Mouse (Mus musculus) megakaryocyte progenitor cell, adult 5-6 weeks (primary cell): ENCODE results near the gene Lbx1. TPM values are rescaled to one million over a fixed set of nuclear protein-coding genes. Genes with fewer than 3 reads are reported as not detected.

ENCODE experiments used
- ATAC-seq: replicated peaks from 2 replicates; pipeline ENCODE4 v1.8.0; 2016; ENCODE audit warnings: mild to moderate bottlenecking, moderate TSS enrichment, inconsistent platforms; ENCODE audit not compliant: poor library complexity
- total RNA-seq, 2 experiments: library from RNA; stranded (forward) in 1 of 2; stranded (reverse) in 1 of 2; fragments of 157-497, 149-512 nt in 1 of 2; fragments of 200-1000 nt in 1 of 2; gene quantifications; 2 replicates each; pipeline versions ENCODE4 v1.2.3 to v1.2.4; 2015 to 2017

The Lbx1 gene
- total RNA-seq, 2 experiments from 2014 or later: not detected

DNA sequence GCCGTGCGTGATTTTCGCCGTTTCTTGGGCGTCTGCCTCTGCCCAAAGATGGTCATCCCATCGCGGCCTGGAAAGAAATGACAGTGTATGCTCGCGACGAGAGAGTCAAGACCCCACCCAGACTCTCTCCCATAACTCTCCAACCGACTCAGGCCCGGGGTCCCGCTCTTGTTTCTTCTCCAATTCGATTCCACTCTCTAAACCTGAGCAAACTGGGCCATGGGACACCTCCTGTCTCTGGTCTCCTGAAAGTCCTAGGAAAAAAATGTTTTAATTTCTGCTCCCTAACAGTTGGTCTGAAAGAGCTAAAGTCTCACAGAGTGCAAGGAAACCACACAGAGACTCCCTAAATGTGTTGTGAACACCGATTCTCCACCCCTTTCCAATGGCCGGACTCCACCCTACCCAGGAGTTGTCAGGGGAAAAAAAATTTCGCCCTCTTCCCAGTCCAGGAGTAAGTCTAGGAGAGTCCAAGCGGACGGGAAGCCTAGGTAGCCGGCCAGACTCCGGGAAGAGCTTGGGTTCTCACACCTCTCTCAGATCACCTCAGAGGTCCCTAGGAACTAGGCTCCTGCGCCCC, 1.3 kb downstream of the Lbx1 start:
- ATAC-seq: no peak

DNA sequence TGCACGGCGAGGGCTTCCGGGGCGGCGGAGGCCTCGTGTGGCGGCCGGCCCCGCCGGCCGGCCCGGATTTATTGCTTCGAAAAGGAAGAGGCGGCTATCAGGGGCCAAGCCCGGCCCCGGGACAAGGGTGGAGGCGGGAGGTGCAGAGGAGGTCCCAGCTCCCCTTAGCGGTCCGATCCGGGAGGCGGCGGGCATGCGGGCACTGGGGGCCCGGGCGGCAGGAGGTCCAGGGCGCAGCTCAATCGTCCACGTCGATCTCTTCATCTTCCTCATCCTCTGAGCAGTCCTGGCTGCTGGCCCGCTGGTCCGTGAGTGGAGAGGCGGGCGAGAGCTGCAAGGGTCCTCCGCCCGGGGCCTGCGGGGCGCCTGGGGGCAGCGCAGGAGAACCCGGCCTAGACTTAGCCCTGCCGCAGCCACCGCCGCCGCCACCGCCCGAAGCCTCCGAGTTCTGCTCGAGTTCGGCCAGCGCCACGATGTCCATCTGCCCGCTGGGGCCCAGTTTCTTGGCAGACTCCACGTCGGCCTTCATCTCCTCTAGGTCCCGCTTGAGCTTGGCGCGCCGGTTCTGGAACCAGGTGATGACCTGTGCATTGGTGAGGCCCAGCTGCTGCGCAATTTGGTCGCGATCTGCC, 2.0 kb downstream of the Lbx1 start:
- no peak for ATAC-seq

DNA sequence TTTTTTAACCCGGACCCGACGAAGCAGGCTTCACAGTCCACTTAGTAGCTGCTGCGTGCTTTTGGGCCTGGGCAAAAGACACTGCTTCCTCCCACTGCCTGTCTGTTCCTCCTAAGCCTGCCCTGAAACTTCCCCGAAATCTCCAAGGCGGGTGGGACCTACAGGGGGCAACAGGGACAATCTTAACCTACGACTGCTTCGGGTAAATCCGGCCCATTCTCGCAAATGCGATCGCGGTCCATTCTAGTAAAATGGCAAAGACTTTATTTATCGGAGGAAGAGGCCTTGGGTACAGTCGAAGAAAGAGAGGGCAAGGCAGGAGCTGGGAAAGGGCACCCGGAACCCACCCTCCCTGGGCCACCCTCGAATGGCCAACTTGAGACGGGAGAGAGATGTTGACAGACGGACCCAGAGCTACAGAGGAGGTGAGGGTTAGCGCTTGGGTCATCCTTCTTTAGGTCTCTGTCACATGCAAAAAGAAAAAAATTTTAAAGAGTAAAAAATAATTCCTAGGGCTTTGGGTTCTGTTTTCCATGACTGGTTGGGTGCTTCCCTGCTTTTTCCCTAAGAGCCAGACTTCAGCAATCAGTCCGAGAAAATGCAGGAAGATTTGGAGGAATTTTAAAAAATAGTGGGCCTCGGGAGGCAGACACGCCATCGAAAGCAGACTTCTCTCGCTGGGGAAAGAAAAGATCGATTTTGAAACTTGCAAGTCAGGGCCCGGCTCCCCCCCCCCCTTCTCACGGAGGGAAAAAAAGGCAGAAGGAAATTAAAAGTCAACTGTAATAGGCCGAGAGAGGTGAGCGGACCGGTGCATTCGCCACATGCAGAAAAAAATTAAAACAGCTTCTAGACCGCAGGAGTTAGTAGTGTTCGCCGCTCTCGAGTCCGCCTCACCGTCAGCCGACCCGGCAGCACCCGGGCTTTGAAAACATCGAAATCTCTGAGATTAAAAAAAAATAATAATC, 2.9 kb downstream of the Lbx1 start:
- no peak for ATAC-seq

DNA sequence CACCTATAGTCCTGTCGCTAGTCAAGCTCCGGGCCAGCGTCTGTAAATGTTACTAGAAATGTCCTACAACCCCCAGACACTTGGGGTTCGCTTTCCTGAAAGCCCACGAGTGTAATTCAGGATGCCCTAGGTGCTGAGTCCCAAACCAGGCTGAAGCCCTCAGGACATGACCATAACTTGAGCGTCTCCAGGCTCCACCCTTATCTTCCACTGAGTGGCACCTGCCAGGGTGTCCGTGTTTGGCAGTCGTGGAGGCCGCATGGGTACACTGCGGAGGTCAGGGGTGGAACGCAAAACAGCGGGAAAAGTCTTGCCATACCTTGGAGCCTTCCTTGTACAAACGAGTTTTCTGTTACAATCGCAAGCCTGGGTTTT, 3.6 kb downstream of the Lbx1 start:
- ATAC-seq: no peak

DNA sequence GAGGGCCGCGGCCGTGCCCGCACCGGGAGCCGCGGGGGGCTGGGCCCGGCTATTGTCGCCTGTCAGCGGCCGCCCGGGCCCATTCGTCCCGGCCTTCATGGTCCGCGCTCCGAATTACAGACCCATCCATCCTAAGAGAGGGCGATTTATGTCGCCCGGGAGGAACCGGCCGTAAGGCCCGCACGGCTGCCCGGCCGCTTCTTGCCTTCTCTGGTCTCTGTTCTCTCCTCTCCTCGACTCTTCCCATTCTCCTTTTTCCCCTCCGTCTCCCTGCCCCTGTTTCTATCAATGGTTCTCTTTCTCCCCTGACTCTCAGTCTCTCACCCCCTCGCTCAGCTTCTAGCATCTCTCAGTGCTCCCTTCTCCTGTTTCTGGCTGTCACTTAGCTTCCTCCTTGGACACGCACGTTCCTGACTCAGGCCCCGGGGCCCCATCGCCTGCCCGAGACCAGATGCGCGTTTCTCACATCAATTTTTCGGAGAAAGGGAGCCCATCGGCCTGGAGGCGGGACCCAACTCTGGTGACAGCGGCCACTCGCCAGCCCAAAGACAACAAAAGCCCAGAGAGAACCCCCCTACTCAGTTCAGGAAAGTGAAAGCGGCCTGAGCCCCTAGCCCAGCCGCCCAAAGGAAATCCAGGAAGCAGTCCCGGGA, 4.1 kb downstream of the Lbx1 start:
- ATAC-seq: no peak

DNA sequence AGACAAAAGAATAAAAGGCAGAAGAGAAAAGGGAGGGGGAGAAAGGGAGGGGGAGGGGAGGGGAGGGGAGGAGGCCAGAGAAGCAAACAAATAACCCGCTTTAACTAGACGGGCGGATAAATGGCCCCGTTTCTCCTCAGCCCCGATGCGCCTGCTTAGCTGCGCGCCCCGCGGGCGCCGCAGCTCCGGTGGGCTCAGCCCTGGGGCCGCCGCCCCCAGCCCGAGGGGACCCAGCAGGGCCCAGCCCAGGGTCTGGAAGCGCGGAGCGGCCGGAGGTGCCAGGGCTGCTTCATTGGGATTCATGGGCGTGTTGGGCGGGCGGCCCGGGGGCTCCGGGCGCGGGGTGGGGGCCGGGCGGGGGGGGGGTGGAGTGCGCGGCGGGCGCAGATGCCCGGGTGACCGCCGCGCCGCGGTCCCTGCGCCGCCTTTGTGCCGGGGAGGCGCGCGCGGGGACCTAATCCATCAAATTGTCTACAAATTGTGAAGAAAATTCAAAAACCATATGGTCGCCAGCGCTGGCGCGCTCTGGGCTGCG, 4.7 kb downstream of the Lbx1 start:
- ATAC-seq: no peak

DNA sequence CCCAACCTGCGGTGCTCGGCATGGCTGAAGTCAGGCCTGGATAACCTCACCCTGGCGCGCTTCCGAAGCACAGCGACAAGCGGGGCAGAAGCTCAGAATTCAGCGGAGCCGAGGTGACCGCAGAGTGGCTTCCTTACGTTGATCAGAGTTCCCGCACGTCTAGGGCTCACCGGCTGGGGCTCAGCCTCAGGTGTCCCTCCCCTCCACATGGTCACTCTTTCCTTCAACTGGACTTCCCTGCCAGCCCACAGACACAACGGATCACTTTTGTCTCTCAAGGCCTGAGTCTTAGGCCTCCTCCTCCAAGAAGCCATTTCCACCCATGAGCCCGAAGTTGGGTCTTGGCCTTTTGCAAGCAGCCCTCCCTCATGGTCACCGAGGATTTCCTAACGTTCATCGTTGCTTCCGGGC, 5.4 kb downstream of the Lbx1 start:
- ATAC-seq: no peak

DNA sequence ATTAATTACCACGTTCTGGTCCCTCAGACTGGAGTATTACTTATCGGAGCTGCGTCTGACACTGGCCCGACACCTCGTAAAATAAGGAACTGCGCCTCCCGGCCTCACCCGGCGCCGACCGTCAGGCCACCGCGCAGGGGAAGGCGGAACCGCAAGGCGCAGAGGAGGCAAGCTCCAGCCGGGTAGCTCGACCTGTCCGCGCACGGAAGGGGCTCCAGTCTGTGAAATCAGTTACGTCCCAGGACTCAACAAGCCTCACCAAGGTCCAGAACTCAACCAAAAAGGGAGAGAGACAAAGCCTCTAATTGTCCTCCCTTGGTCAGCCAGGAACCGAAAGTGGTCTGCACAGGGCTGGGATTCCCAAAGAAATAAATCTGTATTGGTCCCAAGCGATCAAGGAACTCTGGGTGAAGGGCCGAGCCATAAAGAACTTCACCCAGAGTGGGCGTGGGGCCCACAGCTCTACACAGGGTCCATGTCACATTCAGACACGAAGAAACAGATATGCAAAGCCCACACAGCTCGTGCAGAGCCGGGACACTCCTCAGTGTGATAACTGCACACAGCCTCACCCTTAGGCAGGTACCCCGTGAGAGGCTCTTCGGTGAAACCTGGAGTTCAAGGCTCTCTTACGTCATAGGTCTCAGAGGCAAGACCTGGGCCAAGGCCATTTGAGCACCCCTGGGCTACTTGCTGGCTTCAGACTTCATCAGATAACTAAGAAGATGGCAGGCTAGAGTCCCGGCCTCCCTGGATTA, 6.1 kb downstream of the Lbx1 start:
- peak; percentile 70 for ATAC-seq

DNA sequence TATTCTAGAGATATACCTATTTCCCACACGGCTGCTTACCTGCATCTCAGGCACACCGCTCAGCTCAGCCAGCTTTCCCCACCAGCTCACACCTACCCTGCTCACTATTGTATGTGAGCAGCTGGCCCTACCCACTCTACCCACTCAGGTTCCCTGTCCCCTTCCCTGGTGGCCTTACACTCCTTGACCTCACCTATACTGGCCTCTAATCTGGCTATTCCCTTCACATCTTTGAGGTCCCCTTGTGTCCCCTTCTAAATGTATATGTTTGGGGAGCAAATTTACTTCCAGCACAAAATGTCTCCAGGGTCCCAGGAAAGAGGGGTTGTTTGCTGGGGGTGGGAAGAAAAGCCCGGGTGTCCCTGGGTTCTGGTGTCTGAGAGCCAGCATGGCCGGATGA, 6.8 kb downstream of the Lbx1 start:
- ATAC-seq: no peak

DNA sequence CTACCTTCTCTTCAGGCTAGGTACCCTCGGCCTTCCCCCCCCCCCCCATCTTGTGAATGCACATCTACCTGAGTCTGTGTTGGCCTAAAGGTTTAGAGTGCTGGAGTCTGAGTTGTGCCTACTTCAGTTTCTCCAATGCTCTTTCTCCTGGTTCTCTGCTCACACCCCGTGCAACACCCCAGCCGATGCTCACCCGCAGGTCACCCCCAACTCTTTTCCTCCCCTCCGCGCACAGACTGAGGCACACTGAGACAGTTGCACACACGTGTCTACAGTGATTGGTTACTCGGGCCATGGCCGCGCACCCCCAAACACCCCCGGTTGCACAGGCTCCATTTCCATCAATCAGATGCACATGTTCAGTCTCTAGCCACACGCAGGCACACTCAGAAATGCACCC, 7.5 kb downstream of the Lbx1 start:
- no peak for ATAC-seq

DNA sequence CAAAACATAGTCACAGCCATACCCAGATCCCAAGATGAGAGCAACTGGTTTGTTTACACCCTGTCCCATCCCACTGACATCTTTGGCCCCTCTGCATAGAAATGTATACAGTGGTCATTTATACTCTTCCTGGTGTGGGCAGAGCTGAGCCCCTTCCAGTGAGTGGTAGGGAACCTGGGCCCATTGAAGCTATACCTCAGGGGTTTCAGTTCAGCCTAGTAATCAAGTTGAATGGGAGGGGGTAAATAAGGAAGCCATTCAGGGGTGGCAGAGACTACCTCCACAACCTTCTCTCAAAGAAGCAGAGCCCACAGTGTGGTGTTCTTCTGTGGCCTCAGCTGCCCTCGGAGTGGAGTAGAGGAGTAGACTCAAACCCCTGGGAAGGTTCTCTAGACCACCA, 7.9 kb downstream of the Lbx1 start:
- ATAC-seq: no peak

DNA sequence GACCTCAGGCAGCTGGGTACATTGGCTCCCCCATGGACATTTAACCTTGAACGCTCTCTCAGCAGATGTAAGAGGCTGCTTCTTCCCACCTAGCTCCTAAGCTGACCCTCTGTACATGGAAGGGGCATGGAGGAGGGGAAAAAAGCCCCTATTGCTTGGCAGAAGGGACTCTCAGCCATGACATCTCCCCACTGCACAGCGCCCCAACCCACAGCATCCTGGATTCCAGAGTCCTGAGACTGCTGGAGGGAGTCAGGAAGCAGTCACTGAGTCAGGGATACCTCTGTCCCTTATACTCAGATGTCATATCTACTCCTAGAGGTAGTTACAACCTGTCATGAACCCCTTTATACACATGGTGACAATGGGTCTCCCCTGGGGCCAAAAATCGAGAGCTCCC, 8.6 kb downstream of the Lbx1 start:
- ATAC-seq: no peak

DNA sequence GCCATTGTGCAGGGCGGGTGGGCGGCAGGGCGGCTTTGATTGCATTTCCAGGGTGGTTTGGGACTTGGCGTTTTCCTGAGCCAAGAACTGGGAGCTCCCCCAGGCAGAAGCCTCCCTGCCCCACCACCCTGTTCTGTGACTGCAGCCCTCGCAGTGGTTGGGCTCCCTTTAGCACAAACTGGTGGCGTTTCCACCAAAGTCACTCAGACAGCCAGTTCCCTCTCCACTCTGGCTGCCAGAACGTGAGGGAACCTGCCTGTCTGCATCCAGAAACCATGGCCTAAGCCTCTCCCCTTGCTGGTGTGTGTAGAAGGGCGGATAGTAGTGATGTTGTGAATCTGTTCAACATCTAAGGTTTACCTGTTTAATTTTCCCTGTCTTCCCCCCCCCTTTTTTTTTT, 9.4 kb downstream of the Lbx1 start:
- no peak for ATAC-seq

DNA sequence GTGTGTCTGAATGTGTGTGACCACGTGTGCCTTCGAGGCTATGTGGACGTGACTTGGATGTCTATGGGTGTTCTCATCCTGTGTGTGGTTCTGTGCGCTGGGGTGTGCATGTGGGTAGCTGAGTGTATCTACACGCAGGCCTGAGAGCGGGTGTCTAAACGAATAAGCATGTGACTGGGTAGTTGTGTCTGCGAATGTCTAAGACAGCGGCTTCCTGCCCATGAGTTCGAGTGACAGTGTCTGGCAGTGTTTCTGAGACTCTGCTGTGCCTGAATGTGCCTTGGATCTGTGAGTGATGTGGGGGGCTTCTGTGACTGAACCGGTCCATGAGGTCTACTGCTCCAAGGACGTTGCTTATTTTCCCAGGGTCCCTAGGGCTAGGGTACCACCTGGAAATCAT, 10.5 kb downstream of the Lbx1 start:
- ATAC-seq: no peak

DNA sequence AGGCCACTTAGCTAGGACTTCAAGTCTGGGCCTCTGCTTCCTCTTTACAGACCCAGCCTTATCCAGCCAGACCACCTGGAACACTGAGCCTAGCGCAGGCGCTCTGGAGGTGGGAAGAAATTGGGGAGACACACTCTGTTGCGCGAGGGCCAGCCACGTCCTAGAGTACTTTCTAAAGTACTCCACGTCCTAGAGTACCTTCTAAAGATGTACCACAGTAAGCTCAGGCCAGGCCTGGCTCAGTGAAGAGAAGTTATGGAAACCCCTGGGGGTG, 11.4 kb downstream of the Lbx1 start:
- no peak for ATAC-seq

DNA sequence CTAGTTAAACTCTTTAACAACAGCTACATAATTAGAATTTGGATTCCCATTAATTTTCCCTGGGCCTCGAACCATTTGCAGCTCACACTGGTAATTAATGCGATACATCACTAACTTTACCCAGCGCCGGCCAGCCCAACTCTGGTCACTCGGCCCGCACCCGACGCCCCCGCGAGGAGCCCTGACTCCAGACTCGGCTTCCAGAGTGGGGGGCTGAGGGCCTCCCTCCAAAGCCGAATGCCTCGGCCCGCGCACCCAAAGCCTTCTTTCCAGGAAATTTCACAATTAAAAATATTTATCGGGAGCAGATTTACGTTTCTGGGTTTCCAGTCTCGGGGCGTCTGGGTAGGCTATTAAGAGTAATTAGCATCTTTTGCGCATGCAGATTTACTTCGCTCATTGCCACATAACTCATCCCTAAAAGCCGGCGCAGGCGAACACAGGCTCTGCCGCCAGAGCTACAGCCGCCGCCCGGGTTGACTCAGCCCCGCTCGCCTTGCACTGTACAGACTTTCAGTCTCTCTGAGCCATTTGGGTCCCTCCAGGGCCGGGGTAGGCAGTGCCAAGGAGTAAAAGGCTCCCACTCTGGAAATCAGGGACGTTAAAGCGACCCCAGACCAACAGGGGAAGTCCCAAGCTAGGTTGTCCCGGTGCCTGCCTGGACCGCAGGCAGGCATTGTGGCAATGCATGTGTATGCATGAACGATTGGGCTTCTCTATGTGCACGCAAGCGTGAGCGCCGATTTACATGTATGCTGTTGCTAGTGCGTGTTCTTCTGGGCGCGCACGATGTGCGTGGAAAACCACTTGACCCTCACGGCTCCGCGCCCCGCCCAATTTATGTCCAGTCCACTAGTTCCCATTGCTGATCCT, 12.0 kb downstream of the Lbx1 start:
- no peak for ATAC-seq

DNA sequence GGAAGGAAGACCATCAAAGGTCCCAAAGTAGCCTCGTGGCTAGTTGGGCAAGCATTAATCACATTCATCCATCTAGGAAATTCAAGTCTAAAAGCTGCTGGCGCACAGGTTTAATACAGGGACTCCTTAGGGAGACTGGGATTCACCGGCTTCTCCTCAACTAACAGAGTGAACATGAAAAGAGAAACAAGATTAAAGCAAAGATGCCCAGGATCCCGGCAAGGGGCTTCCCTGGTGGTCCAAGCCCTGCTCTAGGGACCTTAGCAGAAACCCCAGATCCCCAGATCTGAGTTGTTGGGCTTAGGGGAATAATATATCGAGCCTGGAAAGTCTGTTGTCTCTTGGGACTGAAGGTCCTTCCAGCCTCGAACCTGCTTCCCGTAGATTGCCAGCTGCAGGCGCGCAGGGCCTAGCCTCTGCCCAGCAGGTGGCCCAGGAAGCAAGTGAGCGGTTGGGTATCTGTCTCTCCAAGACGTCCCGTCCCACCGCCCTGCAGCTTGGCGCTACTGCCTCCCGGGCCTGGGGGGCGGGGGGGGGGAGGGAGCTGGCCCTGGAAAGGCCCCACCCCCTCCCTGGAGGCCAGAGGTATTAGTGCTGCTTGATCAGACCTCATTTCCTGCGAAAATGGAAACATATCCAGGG, 13.3 kb downstream of the Lbx1 start:
- ATAC-seq: peak; percentile 45

DNA sequence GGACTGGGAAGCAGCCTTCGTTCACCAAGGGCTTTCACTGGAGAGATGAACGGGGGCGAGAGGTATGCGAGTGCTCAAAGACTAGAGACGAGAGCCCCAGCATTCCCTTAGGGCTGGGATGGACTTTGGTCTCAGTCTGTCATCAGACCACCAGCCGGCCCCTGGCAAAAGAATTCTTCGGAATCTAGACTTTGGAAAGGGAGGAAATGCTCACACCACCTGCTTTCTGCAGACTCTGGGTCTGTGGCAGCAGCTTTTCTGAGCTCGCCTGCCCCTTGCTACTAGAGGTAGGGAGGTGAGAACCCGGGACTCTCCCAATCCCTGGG, 14.2 kb downstream of the Lbx1 start:
- ATAC-seq: no peak

DNA sequence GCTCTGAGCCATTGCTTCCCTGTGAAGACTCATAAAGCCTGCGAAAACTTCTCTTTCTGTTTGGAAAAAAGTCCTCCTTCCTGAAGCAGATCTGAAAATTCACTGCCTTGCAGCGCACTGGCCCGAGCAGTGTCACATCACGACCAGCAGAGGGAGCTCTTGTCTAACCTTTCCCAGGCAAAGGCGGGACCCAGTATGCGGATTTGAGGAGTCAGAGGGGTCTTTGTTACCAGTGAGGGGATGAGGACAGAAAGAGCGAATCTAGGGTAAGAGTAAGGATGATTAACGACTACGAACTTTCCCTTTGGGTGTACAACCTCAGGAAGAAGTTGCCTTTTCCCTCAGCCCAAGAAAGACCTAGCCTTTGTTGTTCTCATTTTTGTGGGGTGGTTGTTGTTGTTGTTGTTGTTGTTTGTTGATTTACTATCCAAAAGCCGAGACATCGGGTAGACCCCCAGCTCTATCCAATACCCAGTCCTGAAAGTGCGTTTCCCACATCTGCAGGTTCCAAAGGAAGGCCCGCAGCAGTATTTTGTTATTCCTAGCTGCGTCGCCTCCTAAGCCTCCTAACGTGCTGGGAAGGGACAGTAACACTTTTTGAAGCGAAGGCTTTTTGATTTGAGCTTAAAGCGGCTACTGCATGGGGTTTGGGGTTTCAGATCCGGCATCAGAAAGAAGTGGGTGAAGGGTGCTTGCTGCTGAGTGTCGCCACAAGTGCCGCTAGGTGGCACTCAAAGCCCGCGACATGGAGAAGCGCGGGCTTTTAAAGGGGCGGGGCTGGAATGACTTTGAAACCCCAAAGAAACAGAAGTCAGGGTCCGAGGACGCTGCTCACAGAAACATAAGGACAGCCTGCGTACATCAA, 14.8 kb downstream of the Lbx1 start:
- ATAC-seq: peak; percentile 84
